Mouse (Mus musculus) colon, adult 2 months (tissue): ENCODE measurements around the gene Slain1. TPM values are rescaled to one million over a fixed set of nuclear protein-coding genes. Genes with fewer than 3 reads are reported as not detected.

Source experiments
- polyA plus RNA-seq: library from polyadenylated mRNA; depleted of rRNA; stranded (reverse); fragments of >200 nt; gene quantifications from 2 replicates; pipeline ENCODE4 v1.2.3, GENCODE M21; 2012; rRNA removed

Slain1 gene
- 5.9 and 7.4 TPM in 2 replicates for polyA plus RNA-seq

GRCm38 (mm10) chr14:103649896-103650334 lies at the start of gene Slain1:
TSS of gene Slain1 (plus strand) at chr14:103650228.

Other genes starting within 250 kb of the Slain1 start
- 0.27 and 0.45 TPM in 2 replicates for gene Scel, start 136.9 kb upstream of the Slain1 start, polyA plus RNA-seq
- 3.0 and 3.1 TPM in 2 replicates for gene Ednrb, start 194.2 kb downstream of the Slain1 start, polyA plus RNA-seq